Mouse (Mus musculus) ovary, adult 18-20 months (tissue): ENCODE measurements around the gene Sost.

ENCODE experiments used
- DNase-seq: peaks from one replicate; pipeline ENCODE4 v3.0.0; 2022; ENCODE audit warnings: low spot score, mixed read lengths

Sost gene

DNA sequence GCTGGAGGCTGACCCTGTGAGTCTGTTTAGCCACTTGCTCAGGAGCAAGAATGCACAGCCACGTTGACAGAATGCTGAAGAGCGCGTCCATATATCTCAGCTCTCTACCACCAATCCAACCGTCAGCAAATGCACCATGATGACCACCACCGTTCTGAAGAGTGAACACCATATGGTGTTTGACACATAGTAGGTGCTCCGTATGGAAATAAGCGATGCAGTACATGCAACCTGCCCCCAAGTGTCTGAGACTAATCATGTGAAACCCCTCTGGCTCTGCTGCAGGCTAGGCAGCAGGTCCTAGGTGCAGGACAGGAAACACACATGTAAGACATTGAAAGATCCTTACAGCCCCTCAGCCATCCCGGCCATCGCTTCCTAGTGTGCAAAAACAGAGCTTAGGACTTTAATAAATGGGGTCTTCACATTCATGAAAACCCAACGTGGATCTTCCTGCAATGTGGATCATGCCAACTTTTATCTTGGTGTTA is 16.7 kb upstream of the Sost start:
- no peak for DNase-seq

DNA sequence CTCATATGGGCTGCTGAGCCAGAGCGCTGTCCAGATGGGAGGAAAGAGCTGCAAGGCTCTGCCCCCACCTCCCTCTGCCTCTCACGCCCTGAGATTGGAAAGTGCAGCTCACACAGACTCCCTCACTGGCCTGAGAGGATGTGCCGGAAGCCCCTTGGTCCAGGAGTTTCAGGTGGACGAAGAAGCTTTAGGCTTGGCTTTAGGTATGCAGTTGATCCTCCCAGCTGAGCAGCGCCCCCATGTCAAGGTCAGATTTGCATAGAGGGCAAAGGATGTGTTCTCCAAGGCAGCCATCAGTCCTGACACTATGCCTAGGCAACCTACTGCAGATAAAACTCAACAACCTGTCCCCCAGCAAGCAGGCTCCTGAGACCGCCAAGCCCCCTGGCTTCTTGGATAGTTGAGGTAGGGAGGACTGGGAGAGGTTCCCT is 16.2 kb upstream of the Sost start:
- DNase-seq, result no peak

DNA sequence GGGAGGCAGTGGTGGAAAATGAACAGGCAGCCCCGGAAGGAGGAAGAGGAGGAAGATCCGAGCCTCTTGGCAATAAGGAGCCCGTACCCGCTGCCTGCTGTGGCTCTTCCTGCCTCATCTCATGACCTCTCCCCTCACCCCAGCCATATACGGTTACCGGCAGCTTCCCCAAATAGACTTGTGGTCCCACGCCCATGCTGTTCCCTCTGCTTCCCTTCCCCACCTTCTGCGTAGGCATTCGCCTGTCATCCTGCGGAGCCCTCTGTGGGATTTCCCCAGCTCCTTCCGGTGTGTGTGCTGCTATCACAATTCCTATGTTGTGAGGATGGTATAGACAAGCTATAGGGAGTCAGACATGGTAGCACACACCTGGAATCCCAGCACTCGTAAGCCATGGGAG is 15.0 kb upstream of the Sost start:
- no peak for DNase-seq

DNA sequence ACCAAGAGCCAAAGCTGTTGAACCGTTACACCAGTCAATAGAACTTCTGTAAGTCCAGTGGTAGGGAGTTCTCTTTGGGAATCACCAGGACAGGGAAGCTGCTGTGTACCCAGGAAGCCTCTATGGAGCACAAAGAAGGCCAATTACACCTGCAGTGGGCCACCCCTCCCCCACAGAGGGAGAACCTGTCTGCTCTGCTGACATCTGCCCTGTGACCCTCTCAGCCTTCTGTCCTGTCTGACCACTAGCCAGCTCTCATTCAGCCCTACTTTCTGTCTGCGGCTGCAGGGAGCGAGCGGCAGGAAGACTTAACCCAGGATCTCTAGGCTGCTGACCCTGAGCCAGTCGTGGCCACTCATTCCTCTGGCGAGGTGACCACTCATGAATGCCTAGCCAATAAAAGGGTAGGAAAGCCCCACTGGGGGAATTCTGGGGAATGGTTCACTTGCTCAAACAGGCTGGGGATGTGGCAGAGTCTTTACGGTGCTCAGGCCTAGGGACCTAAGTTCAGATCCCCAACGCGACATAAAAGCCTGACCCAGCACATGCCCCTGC is 13.9 kb upstream of the Sost start:
- DNase-seq, result no peak

DNA sequence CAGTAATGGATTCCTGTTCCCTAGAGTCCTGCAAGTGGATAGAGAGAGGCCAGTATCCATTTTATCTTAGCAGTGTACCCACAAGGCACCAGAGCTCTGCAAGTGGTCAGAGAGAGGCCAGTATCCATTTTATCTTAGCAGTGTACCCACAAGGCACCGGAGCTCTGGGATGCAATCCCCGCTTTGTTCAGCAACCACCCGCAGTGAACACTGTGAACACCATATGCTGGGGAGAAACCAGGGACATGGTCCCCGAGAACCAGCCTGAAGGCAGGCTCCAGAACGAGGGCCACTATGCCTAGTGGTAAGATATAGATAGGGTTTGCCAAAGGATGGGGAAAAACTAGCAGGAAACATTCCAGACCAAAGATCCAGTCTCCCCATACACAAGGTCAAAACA is 12.3 kb upstream of the Sost start:
- DNase-seq, result no peak

DNA sequence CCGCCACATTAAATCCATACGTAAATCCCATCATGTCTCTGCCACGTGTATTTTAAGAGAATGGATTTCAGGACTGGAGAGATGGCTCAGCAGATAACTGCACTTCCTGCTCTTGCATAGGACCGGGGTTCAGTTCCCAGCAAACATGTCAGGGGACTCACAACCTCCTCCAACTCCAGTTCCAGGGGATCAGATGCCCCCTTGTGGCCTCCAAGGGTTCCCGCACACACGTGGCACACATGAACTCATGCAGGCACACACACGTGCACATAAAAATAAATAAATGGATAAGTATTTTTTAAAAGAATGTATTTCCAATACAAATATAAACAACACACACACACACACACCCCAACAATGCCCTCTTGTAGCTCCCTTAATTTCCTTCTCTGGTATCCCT is 10.1 kb upstream of the Sost start:
- DNase-seq, result no peak

DNA sequence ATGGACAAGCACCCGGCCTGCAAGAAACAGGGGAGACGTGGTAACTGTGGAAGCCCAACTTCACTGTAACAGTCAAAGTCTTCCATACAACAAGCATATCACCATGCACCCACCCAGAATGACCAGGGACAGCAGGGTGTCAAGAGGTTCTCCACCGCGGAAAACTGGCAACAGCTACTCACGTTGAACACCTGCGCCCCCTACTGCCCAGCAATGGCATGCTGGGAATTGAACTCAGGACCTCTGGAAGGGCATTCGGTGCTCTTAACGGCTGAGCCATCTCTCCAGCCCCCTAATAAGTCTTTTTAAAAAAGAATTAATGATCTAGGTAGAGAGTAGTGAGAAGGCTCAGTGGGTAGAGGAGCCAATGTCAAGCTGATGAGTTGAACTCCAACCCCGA is 8.1 kb upstream of the Sost start:
- DNase-seq, result no peak

DNA sequence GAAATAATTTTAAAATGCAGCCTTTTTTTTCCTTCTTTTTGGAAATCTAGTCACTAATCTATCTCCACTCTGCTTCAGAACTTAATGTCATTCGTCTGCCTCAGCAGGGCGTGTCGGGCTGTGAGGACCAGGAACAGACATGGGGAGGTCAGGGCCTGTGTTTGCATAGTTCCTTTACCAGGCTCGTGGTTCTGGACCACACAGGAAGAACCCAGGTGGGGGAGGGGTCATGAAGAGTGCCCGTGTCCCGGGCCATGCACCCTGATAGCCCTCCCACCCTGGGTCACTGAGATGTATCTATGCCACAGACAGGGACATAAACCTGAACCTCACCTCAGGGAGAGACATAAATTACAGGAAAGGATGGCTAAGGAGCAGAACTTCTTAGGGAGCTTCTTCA is 7.4 kb upstream of the Sost start:
- DNase-seq, result no peak

DNA sequence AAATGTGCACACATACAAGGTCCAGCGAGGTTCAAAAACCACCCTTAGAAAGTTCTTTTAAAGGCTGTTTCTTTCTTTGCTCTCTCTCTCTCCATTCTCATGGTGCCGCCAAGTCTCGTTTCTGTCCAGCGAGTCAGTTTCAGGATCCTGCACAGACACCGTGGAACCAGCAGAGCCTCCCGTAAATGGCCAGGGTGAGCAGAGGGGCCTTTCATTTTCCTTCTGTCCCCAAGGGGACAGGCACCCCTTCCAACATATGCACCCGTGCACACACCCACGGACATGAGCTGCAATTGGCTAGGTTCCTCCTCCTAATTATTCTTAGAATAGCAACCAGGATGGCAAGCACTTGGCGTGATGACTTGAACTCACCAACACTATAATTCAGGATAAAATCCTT is 6.7 kb upstream of the Sost start:
- DNase-seq, result no peak

DNA sequence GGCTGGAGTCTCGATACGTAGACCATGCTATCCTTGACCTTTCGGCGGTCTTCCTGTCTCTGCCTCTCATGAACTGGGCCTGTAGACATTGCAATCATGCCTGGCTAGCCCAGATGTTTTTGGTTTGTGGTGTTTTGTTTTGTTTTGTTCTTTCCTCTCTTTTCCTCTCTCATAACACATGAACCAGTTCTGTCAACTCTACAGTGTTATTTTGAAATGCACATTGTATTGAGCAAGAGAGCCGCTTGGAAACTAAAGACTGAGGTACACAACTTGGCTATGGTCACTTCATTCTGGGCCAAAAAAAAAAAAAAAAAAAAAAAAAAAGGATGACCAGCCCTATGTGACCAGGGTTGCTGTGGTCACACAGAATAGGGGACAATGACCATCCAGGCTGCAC is 5.8 kb upstream of the Sost start:
- DNase-seq, result no peak

DNA sequence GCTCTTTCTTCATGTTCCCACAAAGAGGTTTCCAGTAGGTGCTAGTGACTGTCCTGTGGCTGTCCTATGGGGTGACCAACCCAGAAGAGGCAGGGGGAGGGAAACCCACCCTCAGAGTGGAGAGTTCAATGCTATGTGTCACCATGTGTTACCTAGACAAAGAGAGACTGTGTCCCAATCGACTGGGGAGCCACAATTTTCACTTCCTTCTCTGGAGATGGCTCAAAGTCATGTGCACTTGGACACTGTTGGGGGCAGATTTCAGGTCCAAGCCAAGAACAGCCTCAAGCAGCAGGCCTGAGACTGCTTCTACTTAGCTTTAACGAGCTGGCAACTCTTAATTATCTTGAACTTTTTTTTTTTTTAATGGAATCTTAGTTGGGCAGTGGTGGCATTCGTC is 5.3 kb upstream of the Sost start:
- no peak for DNase-seq

DNA sequence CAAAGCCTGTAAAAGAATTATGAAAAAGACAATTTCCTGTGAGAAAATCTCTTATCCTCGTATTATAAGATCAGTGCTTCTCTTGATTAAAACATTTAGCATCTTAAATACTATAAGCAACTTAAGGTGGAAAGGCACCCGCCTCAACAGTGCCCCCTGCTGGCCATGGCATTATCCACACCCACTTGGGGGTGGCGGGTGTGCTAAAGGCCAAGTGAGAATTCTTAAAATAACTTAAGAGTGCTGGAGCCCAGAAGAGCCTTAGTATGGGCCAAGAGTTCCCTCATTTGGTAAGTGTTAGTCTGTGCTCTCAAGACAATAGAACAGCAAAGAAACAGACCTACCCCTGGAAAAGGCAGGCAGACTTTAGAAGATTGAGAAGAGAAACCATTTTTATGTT is 4.6 kb upstream of the Sost start:
- DNase-seq, result no peak

DNA sequence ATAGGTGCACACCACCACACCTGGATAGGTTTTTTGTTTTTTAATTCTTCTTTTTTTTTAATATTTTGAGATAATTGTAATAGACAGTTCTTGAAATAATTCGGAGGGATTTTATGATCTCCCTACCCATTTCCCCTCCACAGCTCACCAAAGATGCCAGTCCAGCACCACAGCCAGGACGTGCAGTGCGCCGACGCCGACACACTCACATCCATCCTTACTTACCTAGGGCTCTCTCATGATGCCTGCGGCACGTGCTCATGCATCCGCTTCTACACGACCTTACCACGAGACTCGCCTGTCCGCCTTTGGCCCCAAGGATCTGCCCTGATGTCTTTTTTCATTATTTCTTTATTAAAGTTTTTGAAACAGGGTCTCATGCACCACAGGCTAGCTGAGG is 3.0 kb upstream of the Sost start:
- DNase-seq, result no peak

DNA sequence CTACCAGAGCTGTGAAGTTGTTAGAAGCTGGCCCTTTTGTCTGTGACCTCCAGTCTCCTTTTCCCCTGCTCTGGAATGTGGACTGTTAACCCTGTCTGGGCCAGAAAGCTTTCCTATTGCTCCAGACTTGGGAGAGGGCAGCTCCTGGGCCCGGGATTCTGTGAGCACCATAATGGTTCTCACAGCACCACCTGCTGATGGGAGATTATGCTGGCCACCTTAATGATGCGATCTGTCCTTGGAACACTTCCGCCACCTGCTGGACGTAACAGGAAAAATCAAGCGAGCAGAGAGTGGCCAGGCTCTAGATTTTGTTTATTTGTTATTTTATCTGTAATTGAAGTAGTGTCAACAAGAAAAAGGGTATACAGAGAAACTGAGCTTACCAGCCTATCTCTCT is 2.0 kb upstream of the Sost start:
- peak; percentile 33 for DNase-seq

DNA sequence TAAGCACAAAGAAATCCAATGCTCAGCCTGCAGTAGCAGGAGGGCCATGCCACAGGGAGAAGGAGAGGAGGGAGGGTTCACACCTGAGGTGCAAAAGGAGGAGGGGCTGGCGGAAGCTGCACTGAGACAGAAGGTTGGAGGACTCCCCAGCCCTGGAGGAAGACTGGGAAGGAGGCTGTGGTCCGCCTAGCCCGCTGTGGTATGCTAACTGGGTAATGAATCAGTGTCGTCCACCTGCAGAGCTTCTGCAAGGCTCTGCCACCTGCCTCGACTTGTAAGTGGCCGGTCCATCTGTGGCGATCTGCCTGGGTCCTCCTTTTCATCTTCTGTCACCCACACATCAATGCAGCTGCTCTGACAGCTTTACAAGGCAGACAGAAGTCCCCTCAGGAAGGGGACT is 1.5 kb upstream of the Sost start:
- no peak for DNase-seq

DNA sequence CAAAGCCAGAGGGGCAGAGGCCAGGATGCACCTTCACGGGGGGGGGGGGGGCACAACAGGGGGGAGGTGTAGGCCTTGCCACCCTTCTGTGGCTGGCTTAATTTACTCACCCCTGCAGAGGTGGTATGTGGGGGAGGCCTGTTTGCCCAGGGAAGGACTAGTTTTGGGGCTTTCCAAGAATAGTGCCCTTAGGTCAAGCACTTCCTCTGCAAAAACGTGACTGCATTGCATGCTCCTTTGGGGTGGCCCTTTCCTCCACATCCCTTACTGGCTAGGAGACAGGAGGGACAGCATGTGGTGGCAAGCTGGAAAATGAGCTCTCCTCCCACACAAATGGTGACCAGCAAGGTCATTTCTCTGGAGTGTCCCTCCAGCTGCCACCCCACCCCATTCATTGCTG is 1.3 kb downstream of the Sost start:
- DNase-seq, result no peak

DNA sequence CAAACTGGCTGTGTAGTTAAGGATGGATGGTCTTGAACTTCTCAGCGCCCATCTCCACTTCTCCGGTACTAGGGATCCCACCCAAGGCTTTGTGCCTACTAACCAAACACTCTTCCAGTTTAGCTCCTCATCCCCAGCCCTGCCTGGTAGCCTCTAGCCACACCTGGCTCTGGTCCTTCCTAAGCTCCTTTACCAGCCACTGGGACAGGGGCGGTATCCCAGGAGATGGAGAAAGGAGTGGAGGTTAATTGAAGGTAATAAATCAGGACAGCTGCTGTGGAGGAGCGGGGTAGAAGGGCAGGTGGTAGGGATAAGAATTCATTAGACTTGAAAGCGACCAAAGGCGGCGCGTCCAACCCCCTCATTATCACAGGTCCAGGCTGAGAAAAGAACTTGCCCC is 2.2 kb downstream of the Sost start:
- no peak for DNase-seq

DNA sequence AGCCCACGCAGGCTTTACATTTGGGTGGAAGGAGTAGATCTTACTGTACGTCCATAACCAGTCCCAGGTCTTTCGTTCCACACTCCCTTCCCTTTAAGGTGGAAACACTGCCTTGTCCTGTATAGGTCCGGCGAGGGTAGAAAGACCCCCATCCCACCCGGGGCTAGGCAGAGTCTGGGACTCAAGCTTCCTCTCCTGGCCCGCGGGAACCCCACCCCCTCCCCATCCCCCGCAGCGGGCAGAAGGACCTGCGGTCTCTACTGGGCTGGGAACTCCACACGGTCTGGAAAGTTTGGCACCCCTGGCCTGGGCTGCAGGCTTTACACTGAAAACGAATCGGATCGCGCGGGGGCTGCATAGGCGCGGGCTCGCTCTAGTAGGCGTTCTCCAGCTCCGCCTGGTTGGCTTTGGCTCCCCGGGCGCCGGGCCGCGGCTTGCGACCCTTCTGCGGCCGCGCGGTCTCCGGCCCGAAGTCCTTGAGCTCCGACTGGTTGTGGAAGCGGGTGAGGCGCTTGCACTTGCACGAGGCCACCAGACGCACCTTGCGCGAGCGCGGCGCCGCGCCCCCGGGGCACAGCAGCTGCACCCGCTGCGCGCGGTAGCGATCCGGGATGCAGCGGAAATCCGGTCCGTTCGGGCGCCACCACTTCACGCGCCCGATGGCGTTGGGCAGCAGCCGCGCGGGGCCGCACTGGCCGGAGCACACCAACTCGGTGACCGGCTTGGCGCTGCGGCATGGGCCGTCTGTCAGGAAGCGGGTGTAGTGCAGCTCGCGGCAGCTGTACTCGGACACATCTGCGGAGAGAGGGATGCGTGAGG is 3.1 kb downstream of the Sost start:
- no peak for DNase-seq

DNA sequence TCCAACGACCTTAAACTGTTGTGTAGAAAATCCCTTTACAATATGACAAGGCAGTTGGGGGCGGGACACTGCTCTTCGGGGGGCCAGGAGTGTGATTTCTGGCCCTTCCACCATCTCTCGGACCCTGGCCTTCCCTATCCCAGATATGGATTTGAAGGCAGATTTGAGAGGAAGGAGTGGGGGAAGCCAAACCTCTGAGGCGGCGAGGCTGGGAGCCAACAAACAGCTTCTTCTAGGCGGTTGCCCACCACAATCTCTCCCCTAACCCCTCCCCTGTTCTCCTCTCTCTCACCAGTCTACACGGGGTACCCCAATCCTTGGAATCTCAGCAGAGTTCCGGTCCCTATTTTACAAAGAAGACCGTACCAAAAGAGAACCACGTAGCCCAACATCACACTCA is 3.8 kb downstream of the Sost start:
- DNase-seq, result no peak

DNA sequence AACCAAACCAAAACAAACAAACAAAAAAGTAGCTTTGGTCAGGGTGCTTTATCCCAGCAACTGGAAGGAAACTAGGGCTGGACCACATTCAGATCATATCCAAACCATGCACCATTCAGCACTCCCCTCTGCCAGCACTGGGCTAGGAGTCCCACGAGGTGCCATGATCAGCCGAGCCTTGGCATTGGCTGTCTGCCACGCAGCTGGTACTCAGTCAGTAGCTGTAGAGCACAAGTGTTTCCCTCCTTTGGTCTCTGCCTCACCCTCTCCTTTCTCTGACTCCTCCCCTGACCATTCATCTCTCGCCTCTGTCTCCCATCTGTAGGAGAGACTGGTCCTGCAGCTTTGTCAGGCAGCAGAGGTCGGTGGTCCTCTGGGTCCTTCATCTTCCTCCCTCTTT is 9.3 kb downstream of the Sost start:
- no peak for DNase-seq

DNA sequence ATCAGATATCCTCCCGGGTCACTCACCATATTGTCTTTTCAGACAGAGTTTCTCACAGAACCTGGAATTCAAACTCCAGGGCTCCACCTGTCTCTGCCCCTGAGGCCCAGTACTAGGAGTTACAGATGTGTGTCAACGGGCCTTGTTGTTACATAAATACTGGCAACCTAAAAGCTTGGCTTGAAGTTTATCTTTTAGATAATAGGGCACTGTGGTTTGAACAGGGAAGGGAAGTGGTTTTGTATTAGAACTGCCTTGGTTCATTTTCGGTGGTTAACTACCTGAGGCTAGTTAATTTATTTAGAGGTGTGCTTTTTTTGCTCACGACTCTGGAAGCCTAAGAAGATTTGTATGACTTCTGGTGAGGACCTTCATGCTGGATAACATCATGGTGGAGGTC is 13.4 kb downstream of the Sost start:
- no peak for DNase-seq

DNA sequence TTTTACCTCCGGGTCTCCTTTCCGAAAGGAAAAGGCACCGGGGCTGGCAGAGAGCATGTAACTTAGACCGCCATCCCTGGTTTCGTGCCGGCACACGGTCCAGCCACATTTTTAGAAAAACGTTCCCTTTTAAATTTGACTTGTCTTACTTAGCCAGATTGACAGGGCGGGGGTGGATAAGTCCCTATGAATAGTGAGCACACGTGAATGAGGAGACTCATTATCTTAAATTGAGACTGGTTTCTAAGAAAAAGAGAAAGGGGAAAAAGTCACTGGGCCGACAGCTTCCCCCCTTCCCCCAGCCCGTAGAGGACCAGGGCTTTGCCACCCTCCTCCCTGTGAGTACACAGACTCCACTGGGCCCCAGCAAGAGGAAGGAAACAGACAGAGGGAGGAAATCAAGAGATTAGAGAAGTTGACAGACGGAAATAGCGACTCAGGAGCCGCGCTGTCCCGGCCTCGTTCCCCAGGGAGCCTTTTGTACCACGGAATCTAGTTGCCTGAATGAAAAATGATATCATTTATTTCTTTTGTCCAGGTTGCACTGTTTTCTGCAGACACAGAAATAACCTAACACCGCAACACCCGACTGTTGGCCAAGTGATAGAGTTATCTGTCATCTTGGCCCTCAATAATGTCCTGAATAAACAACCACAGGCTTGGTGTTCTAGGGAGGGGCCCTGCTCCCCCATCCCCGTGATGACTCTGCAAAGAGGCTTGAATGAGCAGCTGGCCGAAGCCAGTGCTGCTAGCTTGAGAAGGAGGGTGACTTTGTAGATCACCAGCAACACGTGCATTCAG is 14.1 kb downstream of the Sost start:
- no peak for DNase-seq

DNA sequence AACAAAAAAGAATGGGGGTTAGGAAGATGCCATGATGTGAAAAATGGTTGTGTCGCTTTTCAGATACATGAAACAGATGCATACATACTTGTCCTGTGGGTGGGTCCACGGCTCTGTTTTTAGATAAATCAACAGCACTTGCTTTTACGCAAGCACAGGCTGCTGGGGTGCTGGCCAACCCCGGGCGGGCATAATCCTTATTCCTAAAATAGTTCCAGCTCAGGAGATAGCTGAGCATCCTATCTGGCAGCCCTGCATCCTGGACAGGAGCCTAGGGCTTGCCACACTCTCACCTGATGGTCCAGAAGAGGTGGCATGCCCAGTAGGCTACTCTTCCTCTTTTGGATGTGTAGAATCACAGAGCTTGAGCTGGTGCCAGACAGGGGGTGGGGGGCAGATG is 16.8 kb downstream of the Sost start:
- DNase-seq, result no peak
